Mouse (Mus musculus): ENCODE results near the gene Ccnl1. TPM values are rescaled to one million over a fixed set of nuclear protein-coding genes. Genes with fewer than 3 reads are reported as not detected.

Gene Ccnl1
- polyA plus RNA-seq (2016; fragmentation: Nextera tagmentation; extraction: Ambion mirVana) = 126 and 139 TPM in 2 replicates

GRCm38 (mm10) chr3:65958102-65958839, at the start of gene Ccnl1:
Gene Ccnl1, minus strand, starts transcription at chr3:65958249.
- Histone ChIP-seq H3K27ac (peak within 1 kb of the TSS; percentile 99), H3K9ac (peak within 1 kb of the TSS; percentile 99), H3K36me3 (replicated peaks) (peaks cover 24% of the 10 kb centered on the region), H3K9me3 (no peaks in the 10 kb centered on the region), H3K4me2 (peak within 1 kb of the TSS; percentile 77), H3K4me3 (replicated peaks) (peak within 1 kb of the TSS; percentile 98), H3K27me3 (no peaks in the 10 kb centered on the region), H3K4me1 (peaks cover 40% of the 10 kb centered on the region)
- under 1% methylated on average over 69 of the region's 70 CpGs for WGBS
- peak; percentile 96 for ATAC-seq (ENCODE audit: low FRiP score)

- no peak overlapping the region for H3K27ac ChIP-seq
- no peaks in the 10 kb centered on the region for H3K27me3 ChIP-seq
- no peak overlapping the region for H3K9ac ChIP-seq
- no peak overlapping the region for H3K4me2 ChIP-seq
- no peak for ATAC-seq (ENCODE audit: low FRiP score)
- 83% methylated on average over 4 of the region's 4 CpGs for WGBS
- H3K36me3 ChIP-seq (replicated peaks) = no peaks in the 10 kb centered on the region
- no peaks in the 10 kb centered on the region for H3K4me1 ChIP-seq
- no peaks in the 10 kb centered on the region for H3K9me3 ChIP-seq
- H3K4me3 ChIP-seq (replicated peaks) = no peak overlapping the region
Measured at GRCm38 (mm10) chr3:66004989-66005388, 46.9 kb upstream of the Ccnl1 start.

- Histone ChIP-seq H3K27ac (no peak overlapping the region), H3K4me1 (no peaks in the 10 kb centered on the region), H3K9ac (no peak overlapping the region), H3K36me3 (replicated peaks) (no peaks in the 10 kb centered on the region), H3K9me3 (no peaks in the 10 kb centered on the region), H3K4me2 (no peak overlapping the region), H3K27me3 (no peaks in the 10 kb centered on the region), H3K4me3 (replicated peaks) (no peak overlapping the region)
- 74% methylated on average over 7 of the region's 7 CpGs for WGBS
- no peak for ATAC-seq (ENCODE audit: low FRiP score)
Measured at GRCm38 (mm10) chr3:66004220-66004951, 46.3 kb upstream of the Ccnl1 start.

DNA sequence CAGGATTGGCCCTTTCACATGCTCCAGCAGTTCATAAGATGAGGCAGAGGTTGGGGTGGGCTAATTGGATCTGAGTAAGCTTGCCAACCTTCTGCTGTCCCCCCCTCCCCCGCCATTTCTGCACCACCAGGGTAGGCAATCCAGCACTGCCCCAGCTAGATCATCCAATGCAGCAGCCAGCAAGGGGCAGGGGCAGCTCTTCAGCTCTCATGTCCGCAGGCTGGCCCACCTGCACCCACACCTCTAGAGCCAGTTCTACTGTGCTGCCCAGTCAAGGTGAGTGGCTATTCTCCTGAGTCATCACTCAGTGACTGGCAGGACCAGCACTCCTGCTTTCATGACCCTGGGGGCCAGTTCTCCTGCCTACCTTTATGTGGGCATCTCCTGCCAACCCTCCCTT, 42.4 kb upstream of the Ccnl1 start:
- Histone ChIP-seq H3K4me3 (replicated peaks) (no peak overlapping the region), H3K27me3 (no peaks in the 10 kb centered on the region), H3K36me3 (replicated peaks) (no peaks in the 10 kb centered on the region), H3K9ac (no peak overlapping the region), H3K4me2 (no peak overlapping the region), H3K27ac (no peak overlapping the region), H3K4me1 (no peaks in the 10 kb centered on the region), H3K9me3 (no peaks in the 10 kb centered on the region)
- ATAC-seq (ENCODE audit: low FRiP score) = no peak
- 87% methylated on average over 2 of the region's 2 CpGs for WGBS

DNA sequence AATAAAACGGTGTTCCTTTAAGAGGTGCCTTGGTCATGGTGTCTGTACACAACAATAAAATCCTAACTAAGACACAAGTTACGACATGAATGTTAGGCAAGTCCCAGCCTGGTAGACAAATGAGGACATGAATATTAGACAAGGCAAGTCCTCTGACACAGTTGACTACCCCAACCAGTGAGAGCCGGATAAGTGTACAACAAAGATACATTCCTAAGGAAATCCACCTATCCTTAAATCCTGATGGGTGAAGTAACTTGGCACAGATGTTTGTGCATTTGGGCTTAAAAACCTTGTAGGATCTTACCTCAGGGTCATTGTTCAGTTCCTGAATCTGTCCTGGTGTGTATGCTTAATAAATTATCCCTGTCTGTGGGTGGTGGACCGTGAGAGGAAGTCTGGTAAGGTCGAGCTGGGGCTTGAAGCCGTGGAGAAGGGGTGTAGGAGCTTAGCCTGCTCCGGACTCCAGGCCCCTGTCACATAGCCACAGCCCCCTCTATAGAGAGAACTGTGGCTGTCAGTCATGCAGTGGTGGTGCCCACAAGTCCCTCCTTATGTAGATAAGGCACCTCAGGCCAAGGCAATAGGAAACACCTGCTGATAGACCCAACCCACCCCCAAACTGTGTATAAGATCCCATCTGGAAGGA, 39.4 kb upstream of the Ccnl1 start:
- WGBS = 78% methylated on average over 7 of the region's 7 CpGs
- no peaks in the 10 kb centered on the region for H3K36me3 ChIP-seq (replicated peaks)
- H3K4me3 ChIP-seq (replicated peaks) = no peak overlapping the region
- no peaks in the 10 kb centered on the region for H3K9me3 ChIP-seq
- H3K4me1 ChIP-seq = no peaks in the 10 kb centered on the region
- no peak overlapping the region for H3K4me2 ChIP-seq
- no peak for ATAC-seq (ENCODE audit: low FRiP score)
- H3K9ac ChIP-seq = no peak overlapping the region
- H3K27ac ChIP-seq = no peak overlapping the region
- H3K27me3 ChIP-seq = no peaks in the 10 kb centered on the region

DNA sequence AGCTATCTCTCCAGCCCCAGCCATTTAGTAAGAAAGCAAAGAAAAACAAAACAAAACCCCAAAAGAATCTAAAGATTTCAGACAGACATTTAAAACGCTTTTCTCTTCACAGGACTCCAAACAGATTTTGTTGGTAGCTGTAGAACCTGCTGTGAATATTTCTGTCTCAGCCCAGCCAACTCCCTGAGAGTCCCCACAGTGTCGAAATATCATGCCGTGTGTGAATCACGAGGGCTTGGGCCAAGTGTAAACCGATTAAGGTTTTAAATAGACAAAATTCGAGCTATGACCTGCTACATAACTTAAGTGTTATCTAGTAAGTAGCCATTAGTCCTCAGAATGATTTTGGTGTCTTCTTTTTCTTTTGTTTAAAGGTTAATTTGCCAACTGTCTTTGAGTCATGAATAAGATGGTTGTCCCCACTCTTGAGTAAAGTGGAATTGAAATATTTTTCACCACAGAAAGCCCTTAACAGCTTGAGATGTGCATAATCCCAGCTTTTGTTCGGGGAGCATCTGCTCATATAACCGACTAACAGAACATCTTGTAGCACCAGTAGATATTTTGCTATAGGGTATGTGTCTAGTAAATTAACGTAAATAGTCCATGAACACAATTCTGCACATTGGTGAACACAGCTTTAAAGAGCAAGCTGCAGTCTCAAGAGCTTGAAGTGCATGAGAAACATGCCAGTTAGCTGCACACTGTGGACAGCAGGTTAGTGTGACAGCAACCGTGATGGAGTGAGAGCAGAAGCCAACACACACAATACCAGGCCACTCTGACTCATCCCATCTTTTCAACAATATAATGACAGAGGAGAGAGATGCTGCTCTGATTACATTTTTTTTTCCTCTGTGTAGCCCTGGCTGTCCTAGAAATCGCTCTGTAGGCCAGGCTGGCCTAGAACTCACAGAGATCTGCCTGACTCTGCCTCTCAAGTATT, 34.6 kb upstream of the Ccnl1 start:
- Histone ChIP-seq H3K27ac (no peak overlapping the region), H3K4me1 (no peaks in the 10 kb centered on the region), H3K4me3 (replicated peaks) (no peak overlapping the region), H3K9me3 (no peaks in the 10 kb centered on the region), H3K27me3 (no peaks in the 10 kb centered on the region), H3K36me3 (replicated peaks) (no peaks in the 10 kb centered on the region), H3K9ac (no peak overlapping the region), H3K4me2 (no peak overlapping the region)
- no peak for ATAC-seq (ENCODE audit: low FRiP score)
- 77% methylated on average over 11 of the region's 11 CpGs for WGBS

GRCm38 (mm10) chr3:65990957-65991646, 33.1 kb upstream of the Ccnl1 start:
- Histone ChIP-seq H3K27ac (no peak overlapping the region), H3K4me2 (no peak overlapping the region), H3K9ac (no peak overlapping the region), H3K4me3 (replicated peaks) (no peak overlapping the region), H3K36me3 (replicated peaks) (no peaks in the 10 kb centered on the region), H3K27me3 (0 out of 2 replicates have a peak, but pooled peaks cover 1% of the 10 kb centered on the region), H3K9me3 (no peaks in the 10 kb centered on the region), H3K4me1 (no peaks in the 10 kb centered on the region)
- WGBS = 26% methylated on average over 3 of the region's 3 CpGs
- no peak for ATAC-seq (ENCODE audit: low FRiP score)

- 0 out of 2 replicates have a peak, but pooled peaks cover 6% of the 10 kb centered on the region for H3K27me3 ChIP-seq
- 81% methylated on average over 4 of the region's 4 CpGs for WGBS
- no peak overlapping the region for H3K4me2 ChIP-seq
- no peak for ATAC-seq (ENCODE audit: low FRiP score)
- no peak overlapping the region for H3K9ac ChIP-seq
- no peaks in the 10 kb centered on the region for H3K4me1 ChIP-seq
- no peak overlapping the region for H3K4me3 ChIP-seq (replicated peaks)
- H3K36me3 ChIP-seq (replicated peaks) = no peaks in the 10 kb centered on the region
- no peak overlapping the region for H3K27ac ChIP-seq
- no peaks in the 10 kb centered on the region for H3K9me3 ChIP-seq
Measured at GRCm38 (mm10) chr3:65990524-65990923, 32.5 kb upstream of the Ccnl1 start.

GRCm38 (mm10) chr3:65988711-65989495, 30.9 kb upstream of the Ccnl1 start:
- Histone ChIP-seq H3K27ac (no peak overlapping the region), H3K4me3 (replicated peaks) (no peak overlapping the region), H3K36me3 (replicated peaks) (no peaks in the 10 kb centered on the region), H3K4me1 (no peaks in the 10 kb centered on the region), H3K4me2 (no peak overlapping the region), H3K27me3 (0 out of 2 replicates have a peak, but pooled peaks cover 6% of the 10 kb centered on the region), H3K9ac (no peak overlapping the region), H3K9me3 (no peaks in the 10 kb centered on the region)
- 89% methylated on average over 8 of the region's 8 CpGs for WGBS
- ATAC-seq (ENCODE audit: low FRiP score) = no peak

DNA sequence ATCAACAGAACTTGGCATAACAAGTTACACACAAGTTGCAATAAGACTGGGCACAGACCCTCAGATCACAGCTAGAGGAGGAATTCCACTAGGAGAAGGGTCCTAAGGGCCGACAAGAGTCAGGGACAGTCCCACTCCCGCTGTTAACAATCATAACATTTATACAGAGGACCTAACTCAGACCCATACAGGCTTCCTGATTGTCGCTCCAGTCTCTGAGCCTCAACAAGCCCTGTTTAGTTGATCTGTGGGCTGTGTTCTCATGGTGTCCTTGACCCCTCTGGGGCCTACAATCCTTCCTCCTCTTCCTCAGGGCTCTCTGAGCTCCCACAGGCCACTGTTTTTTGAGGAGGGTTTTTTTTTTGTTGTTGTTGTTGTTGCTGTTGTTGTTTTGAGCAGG, 18.2 kb upstream of the Ccnl1 start:
- WGBS = 37% methylated on average over 3 of the region's 3 CpGs

More for the DNA sequence above, 18.2 kb upstream of the Ccnl1 start:
- Histone ChIP-seq H3K4me3 (replicated peaks) (no peak overlapping the region), H3K4me1 (peaks cover 21% of the 10 kb centered on the region), H3K4me2 (no peak overlapping the region), H3K27me3 (no peaks in the 10 kb centered on the region), H3K9me3 (no peaks in the 10 kb centered on the region), H3K36me3 (replicated peaks) (no peaks in the 10 kb centered on the region), H3K27ac (0 out of 2 replicates have a peak overlapping the region, but pooled peaks have one; percentile 19), H3K9ac (no peak overlapping the region)
- ATAC-seq (ENCODE audit: low FRiP score) = no peak

Measured in forebrain, embryonic 12.5 days (tissue).